Mouse (Mus musculus) induced T-regulatory cell, adult 2 months (primary cell): ENCODE results near the gene Gnb2.

Experiments
- DNase-seq: peaks from one replicate; pipeline ENCODE4 v3.0.0-alpha.2; 2012; ENCODE audit warnings: low read depth

The Gnb2 gene

GRCm38 (mm10) chr5:137533117-137533827 is at the start of gene Gnb2, which contains the start of gene Epo:
Gene Gnb2, minus strand, starts transcription at chr5:137533510.
Gene Epo, minus strand, starts transcription at chr5:137533242.
- DNase-seq = peak; percentile 99

GRCm38 (mm10) chr5:137582702-137583101 is 49.4 kb upstream of the Gnb2 start:
- no peak for DNase-seq

- DNase-seq = no peak
Observed at GRCm38 (mm10) chr5:137580246-137580645, 46.9 kb upstream of the Gnb2 start.

GRCm38 (mm10) chr5:137574470-137574901 is 41.2 kb upstream of the Gnb2 start:
- no peak for DNase-seq

GRCm38 (mm10) chr5:137570691-137571586 is 37.6 kb upstream of the Gnb2 start:
- DNase-seq = no peak

- no peak for DNase-seq
Observed at GRCm38 (mm10) chr5:137570181-137570580, 36.9 kb upstream of the Gnb2 start.

- DNase-seq = peak; percentile 76
Observed at GRCm38 (mm10) chr5:137569665-137570064, 36.4 kb upstream of the Gnb2 start, which contains the start of gene Tfr2. Gene Tfr2, plus strand, starts transcription at chr5:137569840.

GRCm38 (mm10) chr5:137569031-137569430 is 35.7 kb upstream of the Gnb2 start:
- DNase-seq = no peak

- no peak for DNase-seq
Observed at GRCm38 (mm10) chr5:137568223-137568798, 35.0 kb upstream of the Gnb2 start.

GRCm38 (mm10) chr5:137566416-137566815 is 33.1 kb upstream of the Gnb2 start:
- no peak for DNase-seq

GRCm38 (mm10) chr5:137565744-137566143 is 32.4 kb upstream of the Gnb2 start:
- no peak for DNase-seq

- no peak for DNase-seq
Observed at GRCm38 (mm10) chr5:137562965-137563364, 29.7 kb upstream of the Gnb2 start.

- DNase-seq = no peak
Observed at GRCm38 (mm10) chr5:137561556-137561955, 28.2 kb upstream of the Gnb2 start.

GRCm38 (mm10) chr5:137553898-137554297 is 20.6 kb upstream of the Gnb2 start:
- no peak for DNase-seq

- peak; percentile 62 for DNase-seq
Observed at GRCm38 (mm10) chr5:137553411-137553837, 20.1 kb upstream of the Gnb2 start, which contains the start of gene Actl6b. Gene Actl6b, plus strand, starts transcription at chr5:137553517.

- DNase-seq = no peak
Observed at GRCm38 (mm10) chr5:137553000-137553399, 19.7 kb upstream of the Gnb2 start.

GRCm38 (mm10) chr5:137551119-137551518 is 17.8 kb upstream of the Gnb2 start:
- DNase-seq = peak; percentile 40

GRCm38 (mm10) chr5:137549840-137550239 is 16.5 kb upstream of the Gnb2 start:
- DNase-seq = no peak

GRCm38 (mm10) chr5:137545596-137545995 is 12.3 kb upstream of the Gnb2 start:
- no peak for DNase-seq

- no peak for DNase-seq
Observed at GRCm38 (mm10) chr5:137544926-137545325, 11.6 kb upstream of the Gnb2 start.

- no peak for DNase-seq
Observed at GRCm38 (mm10) chr5:137541768-137542540, 8.6 kb upstream of the Gnb2 start.

GRCm38 (mm10) chr5:137540991-137541390 is 7.7 kb upstream of the Gnb2 start:
- no peak for DNase-seq
